Mouse (Mus musculus) cerebellum, adult 2 months (tissue): ENCODE measurements around the gene Eef1akmt2.

Source experiments
- CTCF ChIP-seq: fragments of 200-500 bp; IDR thresholded peaks from 2 replicates; pipeline ENCODE4 v1.5.1; 2011; ENCODE audit warnings: low read depth, mild to moderate bottlenecking, control low read depth, low read length, moderate library complexity, borderline replicate concordance; ENCODE audit not compliant: insufficient read depth
- POLR2A ChIP-seq: fragments of 200-500 bp; IDR thresholded peaks from 2 replicates; pipeline ENCODE4 v1.6.1; 2011; ENCODE audit warnings: low read length, control low read depth, borderline replicate concordance; ENCODE audit not compliant: insufficient read depth

DNA sequence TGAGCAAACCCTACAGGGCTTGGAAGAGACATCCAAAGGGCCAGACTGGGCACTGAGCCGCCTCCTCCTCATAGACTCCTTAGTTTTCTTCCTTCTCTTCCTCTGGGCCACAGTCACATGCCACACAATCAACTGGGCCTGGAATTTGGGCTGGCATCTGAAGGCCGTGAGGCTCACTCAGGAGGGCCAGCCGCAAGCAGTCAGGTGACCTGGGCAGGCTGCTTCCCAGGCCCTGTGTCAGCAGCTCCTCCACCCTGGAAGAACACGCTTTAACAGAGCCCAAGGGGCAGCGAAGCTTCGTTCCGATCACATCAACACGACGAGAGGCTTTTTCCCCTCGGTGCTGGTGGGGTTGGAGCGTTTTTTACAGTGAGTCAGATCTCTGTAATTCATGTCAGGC is 49.8 kb downstream of the Eef1akmt2 start:
- no peak for TF ChIP-seq CTCF
- no peak for TF ChIP-seq POLR2A
